Mouse (Mus musculus) midbrain, embryonic 15.5 days (tissue): ENCODE measurements around the gene Tsku. TPM values are rescaled to one million over a fixed set of nuclear protein-coding genes. Genes with fewer than 3 reads are reported as not detected.
A peak's percentile ranks its signal among the peaks of the same experiment; 100 is the strongest.

ENCODE experiments used
- ATAC-seq: fragments of 200-750 bp; cut with Nextera tagmentation; replicated peaks from 2 replicates; pipeline ENCODE4 v1.8.0; 2017; ENCODE audit warnings: moderate TSS enrichment
- H3K27ac ChIP-seq: fragments of 300-500 bp; sonication (generic); 2 replicates; pipeline ENCODE4 v1.5.1; 2015; ENCODE audit warnings: mild to moderate bottlenecking, inconsistent platforms
- H3K27me3 ChIP-seq: fragments of 300-500 bp; sonication (generic); replicated peaks from 2 replicates; pipeline ENCODE4 v1.6.1; 2015; ENCODE audit warnings: inconsistent platforms
- H3K36me3 ChIP-seq: fragments of 300-500 bp; sonication (generic); replicated peaks from 2 replicates; pipeline ENCODE4 v1.6.1; 2015; ENCODE audit warnings: inconsistent platforms
- H3K4me1 ChIP-seq: fragments of 300-500 bp; sonication (generic); 2 replicates; pipeline ENCODE4 v1.6.1; 2015; ENCODE audit warnings: inconsistent platforms
- H3K4me2 ChIP-seq: fragments of 300-500 bp; sonication (generic); 2 replicates; pipeline ENCODE4 v1.6.1; 2015; ENCODE audit warnings: inconsistent platforms, mild to moderate bottlenecking, moderate library complexity
- H3K4me3 ChIP-seq: fragments of 300-500 bp; sonication (generic); 2 replicates; pipeline ENCODE4 v1.5.1; 2015; ENCODE audit warnings: mild to moderate bottlenecking, inconsistent platforms
- H3K9ac ChIP-seq: fragments of 300-500 bp; sonication (generic); 2 replicates; pipeline ENCODE4 v1.6.1; 2015; ENCODE audit warnings: mild to moderate bottlenecking, inconsistent platforms
- H3K9me3 ChIP-seq: fragments of 300-500 bp; sonication (generic); 2 replicates; pipeline ENCODE4 v1.6.1; 2016; ENCODE audit warnings: inconsistent platforms
- WGBS: fragments of 180-500 bp; shearing (Covaris S2); methylation state at CpG from one replicate; pipeline ENCODE4 v1.1.7; 2015; ENCODE audit warnings: mixed read lengths; 5-methylcytosine and 5-hydroxymethylcytosine counted together
- polyA plus RNA-seq: library from polyadenylated mRNA; unstranded; fragments of >200 nt; fragmentation: Nextera tagmentation; extraction: Ambion mirVana; gene quantifications from 2 replicates; pipeline ENCODE4 v1.2.1, GENCODE M21; 2015

Gene Tsku
- polyA plus RNA-seq, 1 experiment from 2014 or later = 8.9 TPM

- H3K4me1 ChIP-seq = 0 out of 2 replicates have a peak, but pooled peaks cover 4% of the 10 kb centered on the region
- no peak overlapping the region for H3K27ac ChIP-seq
- H3K4me3 ChIP-seq = no peak overlapping the region
- H3K4me2 ChIP-seq = no peak overlapping the region
- no peaks in the 10 kb centered on the region for H3K36me3 ChIP-seq
- no peak for ATAC-seq
- 68% methylated on average over 4 of the region's 4 CpGs for WGBS
- no peaks in the 10 kb centered on the region for H3K9me3 ChIP-seq
- no peaks in the 10 kb centered on the region for H3K27me3 ChIP-seq
- H3K9ac ChIP-seq = no peak overlapping the region
These were observed 22.2 kb upstream of the Tsku start for GRCm38 (mm10) chr7:98383337-98383736.

GRCm38 (mm10) chr7:98382784-98383183, 21.7 kb upstream of the Tsku start:
- Histone ChIP-seq H3K36me3 (no peaks in the 10 kb centered on the region), H3K27ac (no peak overlapping the region), H3K4me3 (no peak overlapping the region), H3K4me1 (0 out of 2 replicates have a peak, but pooled peaks cover 4% of the 10 kb centered on the region), H3K4me2 (no peak overlapping the region), H3K27me3 (no peaks in the 10 kb centered on the region), H3K9ac (no peak overlapping the region), H3K9me3 (no peaks in the 10 kb centered on the region)
- 87% methylated on average over 6 of the region's 6 CpGs for WGBS
- no peak for ATAC-seq

GRCm38 (mm10) chr7:98380224-98380925, 19.2 kb upstream of the Tsku start:
- Histone ChIP-seq H3K4me1 (0 out of 2 replicates have a peak, but pooled peaks cover 4% of the 10 kb centered on the region), H3K36me3 (no peaks in the 10 kb centered on the region), H3K9me3 (no peaks in the 10 kb centered on the region), H3K4me3 (no peak overlapping the region), H3K27me3 (no peaks in the 10 kb centered on the region), H3K27ac (no peak overlapping the region), H3K4me2 (no peak overlapping the region), H3K9ac (no peak overlapping the region)
- ATAC-seq = no peak
- 68% methylated on average over 6 of the region's 6 CpGs for WGBS

- no peaks in the 10 kb centered on the region for H3K36me3 ChIP-seq
- H3K4me3 ChIP-seq = no peak overlapping the region
- no peaks in the 10 kb centered on the region for H3K9me3 ChIP-seq
- H3K9ac ChIP-seq = no peak overlapping the region
- H3K4me2 ChIP-seq = no peak overlapping the region
- 0 out of 2 replicates have a peak, but pooled peaks cover 4% of the 10 kb centered on the region for H3K4me1 ChIP-seq
- no peaks in the 10 kb centered on the region for H3K27me3 ChIP-seq
- WGBS = 88% methylated on average over 4 of the region's 4 CpGs
- ATAC-seq = no peak
- no peak overlapping the region for H3K27ac ChIP-seq
These were observed 18.1 kb upstream of the Tsku start for GRCm38 (mm10) chr7:98379232-98379631.

GRCm38 (mm10) chr7:98377257-98377656, 16.1 kb upstream of the Tsku start:
- no peaks in the 10 kb centered on the region for H3K27me3 ChIP-seq
- H3K4me2 ChIP-seq = no peak overlapping the region
- WGBS = 47% methylated on average over 5 of the region's 5 CpGs
- H3K9ac ChIP-seq = no peak overlapping the region
- H3K27ac ChIP-seq = no peak overlapping the region
- no peak for ATAC-seq
- no peaks in the 10 kb centered on the region for H3K9me3 ChIP-seq
- no peaks in the 10 kb centered on the region for H3K36me3 ChIP-seq
- H3K4me3 ChIP-seq = no peak overlapping the region
- H3K4me1 ChIP-seq = 0 out of 2 replicates have a peak, but pooled peaks cover 4% of the 10 kb centered on the region

- 42% methylated on average over 4 of the region's 4 CpGs for WGBS
- Histone ChIP-seq H3K9ac (no peak overlapping the region), H3K36me3 (no peaks in the 10 kb centered on the region), H3K27ac (no peak overlapping the region), H3K27me3 (no peaks in the 10 kb centered on the region), H3K4me3 (no peak overlapping the region), H3K4me1 (no peaks in the 10 kb centered on the region; the same call in 1 of the 2 replicates), H3K4me2 (no peak overlapping the region), H3K9me3 (no peaks in the 10 kb centered on the region)
- no peak for ATAC-seq
These were observed 10.0 kb upstream of the Tsku start for GRCm38 (mm10) chr7:98371161-98371560.

GRCm38 (mm10) chr7:98369762-98370369, 8.7 kb upstream of the Tsku start:
- H3K4me1 ChIP-seq = no peaks in the 10 kb centered on the region; the same call in 1 of the 2 replicates
- H3K4me3 ChIP-seq = no peak overlapping the region
- no peak overlapping the region for H3K9ac ChIP-seq
- H3K27me3 ChIP-seq = no peaks in the 10 kb centered on the region
- ATAC-seq = no peak
- WGBS = 45% methylated on average over 10 of the region's 10 CpGs
- no peak overlapping the region for H3K4me2 ChIP-seq
- H3K36me3 ChIP-seq = no peaks in the 10 kb centered on the region
- H3K27ac ChIP-seq = no peak overlapping the region
- no peaks in the 10 kb centered on the region for H3K9me3 ChIP-seq

- Histone ChIP-seq H3K9me3 (no peaks in the 10 kb centered on the region), H3K27me3 (no peaks in the 10 kb centered on the region), H3K36me3 (no peaks in the 10 kb centered on the region), H3K4me1 (peaks cover 33% of the 10 kb centered on the region), H3K9ac (peak overlapping the region; percentile 57; the same call in 1 of the 2 replicates), H3K4me2 (peak overlapping the region; percentile 98), H3K27ac (peak overlapping the region; percentile 68; the same call in 1 of the 2 replicates), H3K4me3 (peak overlapping the region; percentile 79)
- ATAC-seq = no peak
- WGBS = 44% methylated on average over 2 of the region's 2 CpGs
These were observed 534 bp upstream of the Tsku start for GRCm38 (mm10) chr7:98361662-98362061.

- Histone ChIP-seq H3K27me3 (no peaks in the 10 kb centered on the region), H3K36me3 (no peaks in the 10 kb centered on the region), H3K4me3 (peak overlapping the region; percentile 79), H3K9ac (peak overlapping the region; percentile 57), H3K9me3 (no peaks in the 10 kb centered on the region), H3K4me2 (peak overlapping the region; percentile 98), H3K27ac (peak overlapping the region; percentile 68), H3K4me1 (peaks cover 40% of the 10 kb centered on the region)
- WGBS = under 1% methylated on average over 20 of the region's 20 CpGs
- peak; percentile 60 for ATAC-seq
These were observed 522 bp downstream of the Tsku start for GRCm38 (mm10) chr7:98360621-98360990.

- peak; percentile 67 for ATAC-seq
- under 1% methylated on average over 33 of the region's 33 CpGs for WGBS
- Histone ChIP-seq H3K4me1 (peaks cover 41% of the 10 kb centered on the region), H3K4me3 (peak overlapping the region; percentile 79), H3K9me3 (no peaks in the 10 kb centered on the region), H3K4me2 (peak overlapping the region; percentile 98), H3K36me3 (no peaks in the 10 kb centered on the region), H3K27ac (peak overlapping the region; percentile 68), H3K9ac (peak overlapping the region; percentile 57), H3K27me3 (no peaks in the 10 kb centered on the region)
These were observed 1.0 kb downstream of the Tsku start for GRCm38 (mm10) chr7:98359951-98360620.

GRCm38 (mm10) chr7:98358016-98358415, 3.1 kb downstream of the Tsku start:
- Histone ChIP-seq H3K9ac (no peak overlapping the region), H3K36me3 (no peaks in the 10 kb centered on the region), H3K4me1 (peaks cover 54% of the 10 kb centered on the region), H3K27me3 (no peaks in the 10 kb centered on the region), H3K4me3 (no peak overlapping the region), H3K4me2 (no peak overlapping the region), H3K27ac (no peak overlapping the region), H3K9me3 (no peaks in the 10 kb centered on the region)
- no peak for ATAC-seq
- 53% methylated on average over 1 of the region's 1 CpGs for WGBS

GRCm38 (mm10) chr7:98357324-98357723, 3.8 kb downstream of the Tsku start:
- H3K27me3 ChIP-seq = no peaks in the 10 kb centered on the region
- no peak overlapping the region for H3K4me2 ChIP-seq
- H3K9ac ChIP-seq = no peak overlapping the region
- 0 out of 2 replicates have a peak, but pooled peaks cover 2% of the 10 kb centered on the region for H3K36me3 ChIP-seq
- H3K4me3 ChIP-seq = no peak overlapping the region
- no peak overlapping the region for H3K27ac ChIP-seq
- 83% methylated on average over 5 of the region's 5 CpGs for WGBS
- no peak for ATAC-seq
- peaks cover 54% of the 10 kb centered on the region for H3K4me1 ChIP-seq
- H3K9me3 ChIP-seq = no peaks in the 10 kb centered on the region
